Mouse (Mus musculus) ES-CJ7 (cell line): Measurements from ENCODE around the gene Clasp1.

Experiments
- DNase-seq: peaks from one replicate; pipeline ENCODE4 v3.0.0; 2011; ENCODE audit warnings: low read depth, low spot score

Gene Clasp1

DNA sequence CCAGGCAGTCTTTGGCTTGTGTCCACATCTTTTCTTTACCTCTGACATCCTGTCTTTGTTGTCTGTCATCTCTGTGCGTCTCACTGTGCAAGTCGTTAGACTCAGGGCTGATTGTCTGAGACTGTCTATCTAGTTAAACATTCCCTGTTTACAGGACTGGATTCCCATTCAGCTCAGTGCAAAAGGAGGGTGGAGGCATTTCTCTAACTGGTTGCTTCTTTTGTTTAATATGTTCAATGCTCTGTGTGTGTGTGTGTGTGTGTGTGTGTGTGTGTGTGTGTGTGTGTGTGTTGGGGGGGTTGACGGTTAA lies 261.9 kb downstream of the Clasp1 start:
- DNase-seq: no peak

DNA sequence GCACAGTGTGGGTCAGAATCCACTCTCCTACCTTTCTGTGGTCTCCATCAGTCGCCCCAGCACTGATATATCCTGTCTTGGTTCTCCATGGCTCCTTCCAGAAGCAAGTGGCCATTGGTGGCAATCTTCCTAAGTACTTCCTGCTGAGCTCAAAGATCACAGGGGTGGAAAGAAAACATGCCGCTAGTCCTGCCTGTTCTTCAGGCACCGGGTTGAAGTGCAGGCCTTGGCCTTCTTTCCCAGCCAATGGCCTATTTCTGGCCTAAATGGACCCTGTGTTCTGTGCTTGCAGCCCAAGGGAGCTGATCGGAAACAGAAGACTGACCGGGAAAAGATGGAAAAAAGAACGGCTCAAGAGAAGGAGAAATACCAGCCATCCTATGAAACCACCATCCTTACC lies 269.9 kb downstream of the Clasp1 start:
- DNase-seq: no peak

DNA sequence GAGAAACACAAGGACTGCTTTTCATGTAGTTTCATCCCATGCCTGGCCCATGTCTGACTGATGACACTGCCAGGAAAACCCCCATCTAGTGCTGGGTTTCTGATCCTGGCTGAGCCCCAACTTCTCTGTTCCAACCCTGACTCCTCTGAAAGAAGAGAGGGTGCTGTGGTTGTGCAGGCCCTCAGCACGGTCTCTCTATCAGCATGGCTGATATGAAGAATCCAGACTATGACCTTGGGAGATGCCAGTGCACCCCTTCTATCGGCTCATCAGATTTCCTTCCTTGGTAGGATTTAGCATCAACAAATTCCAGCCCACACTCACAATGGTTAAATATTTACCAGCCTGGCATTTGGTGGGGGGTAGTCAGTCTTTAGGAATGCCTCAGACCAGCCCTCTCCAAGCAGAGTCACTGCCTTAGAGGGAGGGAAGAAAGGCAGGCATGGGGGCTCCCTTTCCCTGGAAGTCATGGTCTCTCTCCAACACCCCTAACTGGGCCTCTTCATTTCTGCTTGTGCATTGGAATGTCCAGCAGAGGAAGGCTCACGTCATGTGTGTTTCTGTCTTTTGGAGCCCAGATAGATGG lies 272.1 kb downstream of the Clasp1 start:
- DNase-seq: no peak
